Mouse (Mus musculus) heart, adult 9 months (tissue): Measurements from ENCODE around the gene Ak3.

Source experiments
- DNase-seq, 2 experiments: peaks; one replicate each; pipeline ENCODE4 v3.0.0; 2022; ENCODE audit warnings: low spot score in 2 of 2

The Ak3 gene

GRCm38 (mm10) chr19:28995366-28995765 lies 52.4 kb downstream of the Ak3 start:
- DNase-seq, result no peak

GRCm38 (mm10) chr19:28994870-28995269 lies 52.9 kb downstream of the Ak3 start:
- DNase-seq, result peak; percentile 34 to 48

- no peak for DNase-seq
Measured at GRCm38 (mm10) chr19:28991391-28991790, 56.4 kb downstream of the Ak3 start.

- DNase-seq, result peak in 1 of 2 experiments; percentile 38
Measured at GRCm38 (mm10) chr19:28990590-28991221, 57.1 kb downstream of the Ak3 start.

GRCm38 (mm10) chr19:28990194-28990589 lies 57.6 kb downstream of the Ak3 start, which contains the start of gene Cdc37l1:
TSS of gene Cdc37l1 (plus strand) at chr19:28990352.
- peak; percentile 98 for DNase-seq

GRCm38 (mm10) chr19:28989515-28989914 lies 58.2 kb downstream of the Ak3 start:
- no peak for DNase-seq

- DNase-seq, result no peak
Measured at GRCm38 (mm10) chr19:28982617-28983016, 65.1 kb downstream of the Ak3 start.

GRCm38 (mm10) chr19:28974862-28975611 lies 72.7 kb downstream of the Ak3 start:
- peak; percentile 45 to 71 for DNase-seq
